Mouse (Mus musculus): ENCODE data around the gene Gm20708.
A peak's percentile ranks its signal among the peaks of the same experiment; 100 is the strongest.

GRCm38 (mm10) chr11:117783089-117783488 lies 26.4 kb upstream of the Gm20708 start:
- TF ChIP-seq CTCF (IDR thresholded peaks at IDR 0.05; ENCODE audit: extremely low read depth, insufficient read depth, insufficient read length, insufficient replicate concordance) (peak; percentile 60), POLR2A (IDR thresholded peaks at IDR 0.05; ENCODE audit: low read depth, low read length) (peak; percentile 73)

Measured in spleen, adult 2 months (tissue).